ENCODE assay signal across 12 mouse cellular contexts in the genomic region with DNA sequence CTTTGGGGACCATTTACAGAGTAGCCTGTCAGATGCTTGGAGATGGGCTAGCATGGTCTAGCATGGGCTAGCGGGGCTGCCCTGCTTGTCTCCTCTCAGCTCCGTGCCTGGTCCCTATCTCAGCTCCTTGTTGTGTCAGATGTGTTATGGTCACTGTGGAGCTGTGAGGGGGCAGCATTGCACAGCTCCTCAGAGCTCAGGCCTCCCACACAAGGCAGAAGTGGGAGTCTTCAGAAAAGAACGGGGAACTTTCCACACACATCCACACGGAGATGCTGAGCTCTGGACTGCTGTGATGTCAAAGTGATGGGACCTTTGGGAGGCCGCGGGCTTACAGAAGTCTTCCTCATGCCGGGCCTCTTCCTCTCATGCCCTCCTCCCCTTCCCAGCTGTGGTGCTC.
DNase-seq lines count a peak whose midpoint lies in the region; ATAC-seq and TF ChIP-seq lines count a peak whose summit lies in the region.
"Had no signal": no experiment of that assay in that cellular context is flagged by ENCODE, and none has a peak within 500 bp of the region (broad histone marks: within the 10 kb centered on the region; RNA-seq: fewer than 3 reads in every experiment).

No protein-coding gene starts in this region.

- no peak for ATAC-seq in limb, embryonic 12.5 days (ENCODE audit: insufficient number of reproducible peaks, insufficient read depth, low FRiP score, low TSS enrichment, low read depth)

- no peak overlapping the region for H3K4me3 ChIP-seq in left cerebral cortex, adult 2 months
- no peak overlapping the region for H3K4me3 ChIP-seq in embryonic facial prominence, embryonic 10.5 days
- H3K4me3 ChIP-seq in limb, embryonic 12.5 days (replicated peaks): no peak overlapping the region
- H3K4me3 ChIP-seq: hindbrain, embryonic 15.5 days; myocyte had no signal

- peaks cover 43% of the 10 kb centered on the region for H3K4me1 ChIP-seq in embryonic facial prominence, embryonic 10.5 days
- peaks cover 30% of the 10 kb centered on the region for H3K4me1 ChIP-seq in limb, embryonic 12.5 days (replicated peaks)

- 83% methylated on average over 7 of the region's 7 CpGs for WGBS in embryonic facial prominence, embryonic 10.5 days
- WGBS in limb, embryonic 12.5 days: 93% methylated on average over 7 of the region's 7 CpGs

- intact Hi-C loops in left cerebral cortex, adult 2 months (cut with DNase I): loop anchor here (5.0 to 10.0 kb wide), 2 partner anchors 46 to 668 kb away; a partner anchor contains a TSS

- H3K9me3 ChIP-seq in embryonic facial prominence, embryonic 10.5 days: no peaks in the 10 kb centered on the region
- H3K9me3 ChIP-seq in limb, embryonic 12.5 days: no peaks in the 10 kb centered on the region
- H3K9me3 ChIP-seq: hindbrain, embryonic 15.5 days had no signal

- no peak overlapping the region for H3K27ac ChIP-seq in left cerebral cortex, adult 2 months
- H3K27ac ChIP-seq in embryonic facial prominence, embryonic 10.5 days (replicated peaks): peak overlapping the region; percentile 48
- peak overlapping the region; percentile 14; the same call in 1 of the 2 replicates for H3K27ac ChIP-seq in limb, embryonic 12.5 days
- H3K27ac ChIP-seq: hindbrain, embryonic 15.5 days had no signal

- peaks cover 57% of the 10 kb centered on the region for H3K36me3 ChIP-seq in embryonic facial prominence, embryonic 10.5 days (replicated peaks)
- peaks cover 20% of the 10 kb centered on the region; the same call in 1 of the 2 replicates for H3K36me3 ChIP-seq in limb, embryonic 12.5 days
- H3K36me3 ChIP-seq: hindbrain, embryonic 15.5 days had no signal

- DNase-seq in gastrocnemius, postnatal 25 days: peak; percentile 32
- DNase-seq in gastrocnemius, postnatal 10 days: no peak
- DNase-seq in left cerebral cortex, adult 2 months (ENCODE audit: extremely low spot score in 1 of 2, low spot score in 2 of 2): no peak
- no peak for DNase-seq in left cerebral cortex, adult 18-20 months (ENCODE audit: low spot score in 2 of 2)
- no peak for DNase-seq in embryonic facial prominence, embryonic 10.5 days (ENCODE audit: low spot score)
- DNase-seq in cerebellum, adult 11-12 months: no peak
- DNase-seq in adrenal gland, postnatal 36 days: no peak
- DNase-seq: adrenal gland, adult 2 months; cerebellum, adult 8-10 months had no signal

- peak; percentile 24 for TF ChIP-seq CTCF in left cerebral cortex, adult 2 months (IDR thresholded peaks at IDR 0.05)

- no peaks in the 10 kb centered on the region for H3K27me3 ChIP-seq in embryonic facial prominence, embryonic 10.5 days (replicated peaks; ENCODE audit: low read depth, poor library complexity, severe bottlenecking)
- no peaks in the 10 kb centered on the region for H3K27me3 ChIP-seq in limb, embryonic 12.5 days
- H3K27me3 ChIP-seq: hindbrain, embryonic 15.5 days had no signal

- no peak overlapping the region for H3K9ac ChIP-seq in limb, embryonic 12.5 days (replicated peaks)
- H3K9ac ChIP-seq: hindbrain, embryonic 15.5 days had no signal

- no peak overlapping the region for H3K4me2 ChIP-seq in limb, embryonic 12.5 days
- H3K4me2 ChIP-seq: hindbrain, embryonic 15.5 days had no signal
